Mouse (Mus musculus): ENCODE results near the gene Itga8. TPM values are rescaled to one million over a fixed set of nuclear protein-coding genes. Genes with fewer than 3 reads are reported as not detected.

The Itga8 gene
- polyA plus RNA-seq (2015; fragmentation: Nextera tagmentation; extraction: Ambion mirVana), result 16.4 and 17.7 TPM in 2 replicates

DNA sequence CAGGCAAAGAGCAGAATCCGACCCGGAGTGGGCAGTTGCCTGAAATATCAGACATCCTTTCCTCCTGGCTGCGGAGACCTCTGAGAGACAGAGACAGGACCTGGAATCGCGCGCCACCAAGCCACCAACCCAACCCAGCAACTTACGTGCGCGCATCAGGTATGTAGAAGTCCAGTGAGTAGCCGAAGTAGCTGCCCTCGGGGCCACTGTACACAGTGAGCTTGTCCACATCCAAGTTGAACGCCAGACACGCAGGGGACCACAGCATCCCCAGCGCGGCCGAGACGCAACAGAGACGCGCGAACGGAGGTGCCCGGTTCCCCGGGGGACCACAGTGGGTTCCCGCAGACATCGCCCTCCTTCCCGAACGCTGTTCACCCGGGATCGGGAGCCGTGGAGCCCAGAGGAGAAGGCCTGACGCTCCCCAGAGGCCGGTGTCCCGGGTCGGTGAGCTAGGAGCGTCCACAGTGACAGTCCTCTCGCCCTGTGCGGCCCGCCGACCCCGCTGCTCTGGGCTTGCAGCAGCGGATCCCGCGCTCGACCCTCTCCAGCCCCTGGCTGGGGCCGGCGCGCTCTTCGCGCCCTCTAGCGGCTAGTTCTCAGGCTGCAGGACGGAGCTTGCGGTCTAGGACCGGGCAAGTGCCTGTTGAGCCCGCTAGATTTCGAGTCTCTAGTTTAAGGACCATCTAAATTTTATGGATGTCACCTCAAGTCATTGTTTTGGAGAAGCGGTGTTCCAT is at the start of gene Itga8:
Gene Itga8 (minus strand): TSS at position 492 of the 740 bp plus-strand sequence.
- Histone ChIP-seq H3K9me3 (no peaks in the 10 kb centered on the region), H3K27ac (peak within 1 kb of the TSS; percentile 22; the same call in 1 of the 2 replicates)

GRCm38 (mm10) chr2:12348914-12349313 is 47.2 kb upstream of the Itga8 start:
- 90% methylated on average over 2 of the region's 2 CpGs for WGBS
- H3K4me1 ChIP-seq, result peaks cover 5% of the 10 kb centered on the region; the same call in 1 of the 2 replicates
- H3K27ac ChIP-seq, result no peak overlapping the region
- H3K9me3 ChIP-seq, result no peaks in the 10 kb centered on the region
- no peaks in the 10 kb centered on the region for H3K27me3 ChIP-seq
- H3K4me3 ChIP-seq, result no peak overlapping the region
- peaks cover 7% of the 10 kb centered on the region; the same call in 1 of the 2 replicates for H3K36me3 ChIP-seq
- no peak overlapping the region for H3K4me2 ChIP-seq (replicated peaks)
- ATAC-seq (ENCODE audit: low FRiP score, low read depth), result no peak
- H3K9ac ChIP-seq, result no peak overlapping the region

More for the DNA sequence above, at the start of gene Itga8:
- peaks cover 30% of the 10 kb centered on the region for H3K4me1 ChIP-seq
- H3K27me3 ChIP-seq, result peaks cover 7% of the 10 kb centered on the region
- peak within 1 kb of the TSS; percentile 78 for H3K4me3 ChIP-seq
- peak within 1 kb of the TSS; percentile 81 for H3K4me2 ChIP-seq (replicated peaks)
- under 1% methylated on average over 53 of the region's 56 CpGs for WGBS
- H3K9ac ChIP-seq, result peak within 1 kb of the TSS; percentile 85
- no peaks in the 10 kb centered on the region for H3K36me3 ChIP-seq
- peak; percentile 92 for ATAC-seq (ENCODE audit: low FRiP score, low read depth)

DNA sequence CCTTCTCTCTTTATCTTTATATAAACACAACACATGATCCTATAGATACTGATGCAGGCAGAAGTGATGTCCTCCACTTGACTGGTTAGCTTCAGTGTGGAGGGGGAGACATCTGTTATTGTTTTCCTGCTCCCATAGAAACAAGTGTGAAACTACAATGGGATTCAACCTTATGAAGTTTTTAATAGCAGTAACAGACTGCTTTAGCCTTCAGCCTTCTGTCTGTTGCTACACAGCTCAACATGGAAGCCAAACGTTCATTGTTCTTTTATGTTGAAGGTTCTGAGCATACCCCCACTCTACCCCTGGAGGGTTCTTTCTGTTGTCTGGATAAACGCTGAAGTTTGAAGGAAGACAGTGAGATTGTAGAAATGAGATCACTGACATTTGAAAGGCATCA is 30.2 kb upstream of the Itga8 start:
- ATAC-seq (ENCODE audit: low FRiP score, low read depth), result no peak

GRCm38 (mm10) chr2:12329620-12330019 is 27.9 kb upstream of the Itga8 start:
- no peak for ATAC-seq (ENCODE audit: low FRiP score, low read depth)
- H3K4me2 ChIP-seq (replicated peaks), result no peak overlapping the region
- H3K27ac ChIP-seq, result no peak overlapping the region
- H3K4me3 ChIP-seq, result no peak overlapping the region
- H3K4me1 ChIP-seq, result peaks cover 23% of the 10 kb centered on the region
- H3K27me3 ChIP-seq, result no peaks in the 10 kb centered on the region
- no peaks in the 10 kb centered on the region for H3K36me3 ChIP-seq
- no peaks in the 10 kb centered on the region for H3K9me3 ChIP-seq
- no peak overlapping the region for H3K9ac ChIP-seq
- 74% methylated on average over 2 of the region's 2 CpGs for WGBS

More for the DNA sequence above, 30.2 kb upstream of the Itga8 start:
- 60% methylated on average over 2 of the region's 2 CpGs for WGBS
- Histone ChIP-seq H3K9ac (no peak overlapping the region), H3K9me3 (no peaks in the 10 kb centered on the region), H3K27me3 (no peaks in the 10 kb centered on the region), H3K4me2 (replicated peaks) (no peak overlapping the region), H3K36me3 (no peaks in the 10 kb centered on the region), H3K4me1 (peaks cover 22% of the 10 kb centered on the region), H3K4me3 (no peak overlapping the region), H3K27ac (no peak overlapping the region)

GRCm38 (mm10) chr2:12329068-12329407 is 27.3 kb upstream of the Itga8 start:
- Histone ChIP-seq H3K36me3 (no peaks in the 10 kb centered on the region), H3K27me3 (no peaks in the 10 kb centered on the region), H3K4me2 (replicated peaks) (peak overlapping the region; percentile 60), H3K4me3 (peak overlapping the region; percentile 35; the same call in 1 of the 2 replicates), H3K27ac (peak overlapping the region; percentile 52; the same call in 1 of the 2 replicates), H3K9me3 (no peaks in the 10 kb centered on the region), H3K9ac (no peak overlapping the region), H3K4me1 (peaks cover 23% of the 10 kb centered on the region)
- 0 out of 2 replicates have a peak, but pooled peaks have one; percentile 9 for ATAC-seq (ENCODE audit: low FRiP score, low read depth)
- WGBS, result 10% methylated on average over 5 of the region's 5 CpGs

DNA sequence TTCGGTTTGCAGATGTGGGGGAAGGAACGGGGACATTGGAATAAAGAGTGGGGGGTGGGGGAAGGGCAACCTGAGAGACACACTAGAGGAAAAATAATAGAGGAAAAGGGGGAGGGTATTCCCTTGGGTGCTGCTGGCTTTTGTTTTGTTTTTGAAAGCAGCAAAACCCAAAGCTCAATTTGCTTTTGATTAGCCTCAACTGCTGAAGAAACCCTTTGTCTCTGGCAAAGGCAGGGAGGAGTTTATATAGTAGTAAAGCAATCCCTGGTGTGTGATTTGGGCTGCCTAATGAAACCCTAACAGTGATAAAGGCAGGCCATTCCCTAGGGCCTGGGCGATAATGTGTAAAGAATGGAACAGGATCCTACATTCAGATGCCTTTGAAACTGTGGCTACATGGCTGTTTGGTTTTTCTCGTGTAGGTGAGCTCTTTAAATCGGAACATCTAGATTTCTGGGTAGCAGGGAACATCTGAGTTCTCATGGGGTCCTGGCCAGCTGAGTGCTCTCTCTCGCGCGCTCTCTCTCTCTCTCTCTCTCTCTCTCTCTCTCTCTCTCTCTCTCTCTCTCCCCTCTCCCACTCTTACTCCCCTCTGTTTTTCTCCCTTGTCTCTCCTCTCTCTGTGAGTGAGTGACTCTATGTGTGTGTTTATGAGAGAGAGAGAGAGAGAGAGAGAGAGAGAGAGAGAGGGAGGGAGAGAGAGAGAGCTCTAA is 26.8 kb upstream of the Itga8 start:
- H3K4me1 ChIP-seq, result peaks cover 23% of the 10 kb centered on the region
- peak overlapping the region; percentile 35 for H3K4me3 ChIP-seq
- H3K27me3 ChIP-seq, result no peaks in the 10 kb centered on the region
- H3K27ac ChIP-seq, result peak overlapping the region; percentile 52; the same call in 1 of the 2 replicates
- WGBS, result 10% methylated on average over 8 of the region's 8 CpGs
- peak; percentile 35; the same call in 1 of the 2 replicates for ATAC-seq (ENCODE audit: low FRiP score, low read depth)
- H3K36me3 ChIP-seq, result no peaks in the 10 kb centered on the region
- H3K4me2 ChIP-seq (replicated peaks), result peak overlapping the region; percentile 60
- H3K9me3 ChIP-seq, result no peaks in the 10 kb centered on the region
- H3K9ac ChIP-seq, result no peak overlapping the region

DNA sequence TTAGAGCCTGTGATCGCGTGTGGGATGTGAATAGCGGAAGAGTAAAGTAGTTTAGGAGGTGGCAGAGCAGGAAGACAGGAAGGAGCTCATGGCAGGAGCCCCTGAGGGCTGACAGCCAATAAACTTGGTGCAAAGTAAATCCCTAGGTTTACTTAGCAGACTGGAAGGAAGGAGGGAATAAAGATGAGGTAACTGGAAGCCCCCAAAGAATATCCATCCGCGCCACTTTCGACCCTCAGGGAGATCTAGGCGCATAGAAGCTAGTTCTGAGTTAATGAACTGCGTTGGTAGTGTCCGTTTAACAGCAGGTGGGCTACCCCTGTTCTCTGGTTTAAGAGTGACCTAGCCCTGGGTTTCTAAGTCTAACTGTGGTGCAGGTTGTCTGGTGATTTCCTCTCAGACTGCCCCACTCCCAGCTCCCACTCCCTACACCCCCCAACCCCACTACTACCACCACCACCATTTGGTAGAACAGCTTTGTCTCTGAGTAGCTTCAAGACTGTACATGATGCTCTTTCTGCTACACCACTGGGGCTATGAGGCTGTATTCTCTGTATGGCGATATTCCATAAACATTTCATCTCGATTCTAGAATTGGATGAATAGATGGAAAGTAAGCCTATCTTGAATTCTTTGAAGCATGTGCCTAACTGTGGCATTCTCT is 26.1 kb upstream of the Itga8 start:
- no peak overlapping the region for H3K27ac ChIP-seq
- ATAC-seq (ENCODE audit: low FRiP score, low read depth), result no peak

GRCm38 (mm10) chr2:12327216-12327615 is 25.5 kb upstream of the Itga8 start:
- WGBS, result 13% methylated on average over 10 of the region's 10 CpGs
- Histone ChIP-seq H3K9me3 (no peaks in the 10 kb centered on the region), H3K9ac (no peak overlapping the region), H3K4me1 (peaks cover 23% of the 10 kb centered on the region), H3K27me3 (no peaks in the 10 kb centered on the region), H3K36me3 (no peaks in the 10 kb centered on the region), H3K4me2 (replicated peaks) (peak overlapping the region; percentile 60), H3K4me3 (peak overlapping the region; percentile 35), H3K27ac (no peak overlapping the region)
- peak; percentile 46; the same call in 1 of the 2 replicates for ATAC-seq (ENCODE audit: low FRiP score, low read depth)

More for the DNA sequence above, 26.1 kb upstream of the Itga8 start:
- peak overlapping the region; percentile 35 for H3K4me3 ChIP-seq
- WGBS, result 22% methylated on average over 11 of the region's 11 CpGs
- peak overlapping the region; percentile 60 for H3K4me2 ChIP-seq (replicated peaks)
- 0 out of 2 replicates have a peak overlapping the region, but pooled peaks have one; percentile 25 for H3K9ac ChIP-seq
- H3K36me3 ChIP-seq, result no peaks in the 10 kb centered on the region
- peaks cover 23% of the 10 kb centered on the region for H3K4me1 ChIP-seq
- no peaks in the 10 kb centered on the region for H3K9me3 ChIP-seq
- H3K27me3 ChIP-seq, result no peaks in the 10 kb centered on the region

DNA sequence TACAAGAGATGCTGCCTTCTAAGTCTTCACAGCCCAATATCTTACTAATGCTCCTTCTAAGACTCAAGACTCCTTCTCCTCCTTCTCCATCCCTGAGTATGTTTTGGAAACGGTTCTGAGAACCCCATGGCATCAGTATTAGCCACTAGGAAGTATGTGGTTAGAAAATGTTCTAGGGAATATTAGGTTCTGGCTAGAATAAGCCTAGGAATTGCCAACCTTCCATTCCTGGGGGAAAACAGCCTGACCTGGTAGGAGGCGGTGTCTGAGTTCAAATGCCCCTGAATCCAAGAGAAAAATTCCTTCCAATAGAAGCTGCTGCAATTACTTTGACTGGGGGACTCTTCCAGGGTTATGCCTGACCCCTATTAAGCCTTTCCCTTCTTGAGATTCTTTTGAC is 24.1 kb upstream of the Itga8 start:
- Histone ChIP-seq H3K9ac (no peak overlapping the region), H3K9me3 (no peaks in the 10 kb centered on the region), H3K36me3 (no peaks in the 10 kb centered on the region), H3K4me3 (no peak overlapping the region), H3K27ac (no peak overlapping the region; the same call in 1 of the 2 replicates), H3K27me3 (no peaks in the 10 kb centered on the region), H3K4me2 (replicated peaks) (no peak overlapping the region), H3K4me1 (peaks cover 23% of the 10 kb centered on the region)
- WGBS, result 92% methylated on average over 2 of the region's 2 CpGs
- no peak for ATAC-seq (ENCODE audit: low FRiP score, low read depth)

GRCm38 (mm10) chr2:12325417-12325816 is 23.7 kb upstream of the Itga8 start:
- ATAC-seq (ENCODE audit: low FRiP score, low read depth), result no peak
- Histone ChIP-seq H3K4me1 (peaks cover 23% of the 10 kb centered on the region), H3K4me3 (no peak overlapping the region), H3K9me3 (no peaks in the 10 kb centered on the region), H3K36me3 (no peaks in the 10 kb centered on the region), H3K9ac (no peak overlapping the region), H3K27ac (no peak overlapping the region; the same call in 1 of the 2 replicates), H3K27me3 (no peaks in the 10 kb centered on the region), H3K4me2 (replicated peaks) (no peak overlapping the region)
- 72% methylated on average over 6 of the region's 6 CpGs for WGBS

DNA sequence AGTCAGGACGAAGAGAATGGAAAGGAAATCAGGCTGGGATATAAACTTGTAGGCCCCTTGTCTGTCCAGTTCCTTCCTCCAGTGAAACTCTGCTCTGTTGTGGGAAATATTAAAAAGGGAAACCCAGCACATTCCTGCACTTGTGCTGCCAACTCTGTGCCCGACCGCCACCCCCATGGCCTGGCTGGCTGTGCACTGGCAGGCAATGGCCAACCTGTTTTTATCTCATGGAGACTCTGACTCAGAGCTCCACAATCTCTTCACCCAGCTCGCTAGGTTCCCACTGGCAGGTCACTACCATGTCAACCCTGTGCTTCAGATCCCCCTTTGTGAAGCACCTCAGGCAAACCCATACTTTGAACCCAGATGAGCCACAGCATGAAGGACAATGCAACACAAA is 19.2 kb upstream of the Itga8 start:
- H3K27me3 ChIP-seq, result no peaks in the 10 kb centered on the region
- H3K9ac ChIP-seq, result no peak overlapping the region
- no peaks in the 10 kb centered on the region for H3K9me3 ChIP-seq
- no peak for ATAC-seq (ENCODE audit: low FRiP score, low read depth)
- H3K4me3 ChIP-seq, result no peak overlapping the region
- no peak overlapping the region for H3K4me2 ChIP-seq (replicated peaks)
- WGBS, result 92% methylated on average over 4 of the region's 4 CpGs
- no peaks in the 10 kb centered on the region for H3K36me3 ChIP-seq
- peaks cover 8% of the 10 kb centered on the region for H3K4me1 ChIP-seq
- H3K27ac ChIP-seq, result no peak overlapping the region

DNA sequence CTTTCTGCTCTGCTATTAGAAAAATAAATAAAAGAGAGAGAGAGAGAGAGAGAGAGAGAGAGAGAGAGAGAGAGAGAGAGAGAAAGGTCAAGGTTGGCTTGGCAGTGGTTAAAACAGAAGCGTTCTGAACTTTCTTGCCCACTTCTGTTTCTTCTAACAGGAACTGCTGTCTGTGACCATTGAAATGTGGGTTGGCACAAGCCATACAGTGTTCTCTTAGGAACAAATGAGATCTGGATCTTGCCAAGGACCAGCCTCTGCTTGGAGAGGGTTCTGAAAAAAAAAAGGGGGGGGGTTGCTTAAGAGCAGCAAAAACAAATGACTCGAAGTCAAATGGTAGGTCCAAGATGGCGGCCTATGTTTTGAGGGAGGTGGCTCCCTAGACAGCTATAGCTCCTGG is 17.0 kb upstream of the Itga8 start:
- 90% methylated on average over 3 of the region's 3 CpGs for WGBS
- H3K4me1 ChIP-seq, result peaks cover 9% of the 10 kb centered on the region
- no peak overlapping the region for H3K4me3 ChIP-seq
- H3K27me3 ChIP-seq, result no peaks in the 10 kb centered on the region
- no peak for ATAC-seq (ENCODE audit: low FRiP score, low read depth)
- H3K36me3 ChIP-seq, result no peaks in the 10 kb centered on the region
- no peak overlapping the region for H3K4me2 ChIP-seq (replicated peaks)
- no peaks in the 10 kb centered on the region for H3K9me3 ChIP-seq
- no peak overlapping the region for H3K27ac ChIP-seq
- no peak overlapping the region for H3K9ac ChIP-seq
